Mouse (Mus musculus) skeletal muscle tissue, adult 2 months (tissue): ENCODE results near the gene Gulp1.

ENCODE experiments used
- DNase-seq: peaks from one replicate; pipeline ENCODE4 v3.0.0-alpha.2; 2012; ENCODE audit warnings: low read depth, low spot score

The Gulp1 gene

GRCm38 (mm10) chr1:44720785-44721410, 169.6 kb downstream of the Gulp1 start:
- DNase-seq = no peak

GRCm38 (mm10) chr1:44741256-44741655, 189.9 kb downstream of the Gulp1 start:
- no peak for DNase-seq

- DNase-seq = peak; percentile 18
Observed at GRCm38 (mm10) chr1:44745711-44746110, 194.4 kb downstream of the Gulp1 start.

GRCm38 (mm10) chr1:44750731-44751730, 199.7 kb downstream of the Gulp1 start:
- DNase-seq = peak; percentile 27

GRCm38 (mm10) chr1:44778251-44778650, 226.9 kb downstream of the Gulp1 start:
- DNase-seq = peak; percentile 3

GRCm38 (mm10) chr1:44803594-44804372, 252.5 kb downstream of the Gulp1 start:
- peak; percentile 49 for DNase-seq

- no peak for DNase-seq
Observed at GRCm38 (mm10) chr1:44806368-44806767, 255.1 kb downstream of the Gulp1 start.

GRCm38 (mm10) chr1:44810336-44810735, 259.0 kb downstream of the Gulp1 start:
- DNase-seq = no peak

- DNase-seq = no peak
Observed at GRCm38 (mm10) chr1:44833934-44834333, 282.6 kb downstream of the Gulp1 start.
